Mouse (Mus musculus): Measurements from ENCODE around the gene Mrc2. TPM values are rescaled to one million over a fixed set of nuclear protein-coding genes. Genes with fewer than 3 reads are reported as not detected.
A peak's percentile ranks its signal among the peaks of the same experiment; 100 is the strongest.

The Mrc2 gene
- polyA plus RNA-seq, 1 experiment = 3.6 TPM

DNA sequence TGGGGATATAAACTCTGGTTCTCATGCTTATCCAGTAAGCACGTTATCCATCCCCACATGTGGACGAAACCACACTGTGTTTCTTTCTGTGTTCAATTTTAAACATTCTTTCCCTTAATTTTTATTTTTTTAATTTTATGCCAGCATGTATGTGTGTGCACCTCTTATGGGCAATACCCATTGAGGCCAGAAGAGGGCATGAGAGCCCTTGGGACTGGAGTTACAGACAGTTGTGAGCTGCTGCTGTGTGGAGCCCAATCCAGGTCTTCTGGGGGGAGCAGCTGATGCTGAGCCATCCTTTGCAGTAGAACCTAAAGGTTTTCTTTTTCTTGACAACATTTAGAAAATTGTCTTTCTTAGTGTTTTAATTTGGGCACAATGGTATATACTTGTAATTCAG is 52.8 kb downstream of the Mrc2 start:
- Histone ChIP-seq H3K27ac (ENCODE audit: insufficient read depth, low read length) (no peak overlapping the region), H3K27me3 (ENCODE audit: control insufficient read depth, insufficient read depth, low read length) (no peaks in the 10 kb centered on the region), H3K4me1 (ENCODE audit: control insufficient read depth, insufficient read depth, low read length) (peaks cover 8% of the 10 kb centered on the region), H3K4me3 (replicated peaks; ENCODE audit: insufficient read depth, low read depth, low read length) (no peak overlapping the region)
- DNase-seq = no peak
- WGBS = 76% methylated on average over 2 of the region's 2 CpGs
- TF ChIP-seq CTCF (IDR thresholded peaks at IDR 0.05; ENCODE audit: borderline replicate concordance, insufficient read depth, low read depth, low read length) = peak; percentile 44; the same call in 1 of the 2 replicates
- TF ChIP-seq POLR2A (IDR thresholded peaks at IDR 0.05; ENCODE audit: borderline replicate concordance, insufficient read depth, low read length) = no peak

- Histone ChIP-seq H3K27ac (ENCODE audit: insufficient read depth, low read length) (no peak overlapping the region), H3K4me3 (replicated peaks; ENCODE audit: insufficient read depth, low read depth, low read length) (no peak overlapping the region), H3K27me3 (ENCODE audit: control insufficient read depth, insufficient read depth, low read length) (no peaks in the 10 kb centered on the region), H3K4me1 (ENCODE audit: control insufficient read depth, insufficient read depth, low read length) (peaks cover 20% of the 10 kb centered on the region)
- peak; percentile 85 to 89 for DNase-seq
- 21% methylated on average over 28 of the region's 28 CpGs for WGBS
- TF ChIP-seq POLR2A (IDR thresholded peaks at IDR 0.05; ENCODE audit: borderline replicate concordance, insufficient read depth, low read length) (no peak), CTCF (IDR thresholded peaks at IDR 0.05; ENCODE audit: borderline replicate concordance, insufficient read depth, low read depth, low read length) (peak; percentile 91)
Measured at GRCm38 (mm10) chr11:105347162-105348161, 55.0 kb downstream of the Mrc2 start.

DNA sequence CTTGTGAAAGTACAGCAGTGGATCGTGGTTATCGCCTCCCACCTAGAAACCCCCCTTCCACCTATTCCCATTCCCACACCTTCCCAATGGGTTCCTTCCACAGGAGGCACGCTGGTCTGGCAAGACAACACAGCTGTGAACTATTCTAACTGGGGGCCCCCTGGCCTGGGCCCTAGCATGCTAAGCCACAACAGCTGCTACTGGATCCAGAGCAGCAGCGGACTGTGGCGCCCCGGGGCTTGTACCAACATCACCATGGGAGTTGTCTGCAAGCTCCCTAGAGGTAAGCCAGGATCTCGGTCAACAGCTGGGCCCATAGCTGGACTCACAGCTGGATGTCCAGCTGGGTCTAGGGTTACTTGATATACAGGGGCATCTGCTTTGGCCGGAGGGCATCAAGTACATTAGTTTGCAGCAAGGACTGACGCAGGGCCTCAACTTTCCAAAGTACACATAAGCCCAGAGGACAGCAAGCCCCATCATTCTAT is 56.1 kb downstream of the Mrc2 start:
- TF ChIP-seq POLR2A (IDR thresholded peaks at IDR 0.05; ENCODE audit: borderline replicate concordance, insufficient read depth, low read length) (no peak), CTCF (IDR thresholded peaks at IDR 0.05; ENCODE audit: borderline replicate concordance, insufficient read depth, low read depth, low read length) (no peak)
- no peak overlapping the region for H3K27ac ChIP-seq (ENCODE audit: insufficient read depth, low read length)
- peaks cover 21% of the 10 kb centered on the region for H3K4me1 ChIP-seq (ENCODE audit: control insufficient read depth, insufficient read depth, low read length)
- H3K27me3 ChIP-seq (ENCODE audit: control insufficient read depth, insufficient read depth, low read length) = no peaks in the 10 kb centered on the region
- no peak for DNase-seq
- WGBS = 89% methylated on average over 9 of the region's 9 CpGs
- no peak overlapping the region for H3K4me3 ChIP-seq (replicated peaks; ENCODE audit: insufficient read depth, low read depth, low read length)

- no peak overlapping the region for H3K4me3 ChIP-seq (replicated peaks; ENCODE audit: insufficient read depth, low read depth, low read length)
- peaks cover 27% of the 10 kb centered on the region for H3K4me1 ChIP-seq (ENCODE audit: control insufficient read depth, insufficient read depth, low read length)
- 98% methylated on average over 19 of the region's 19 CpGs for WGBS
- no peaks in the 10 kb centered on the region for H3K27me3 ChIP-seq (ENCODE audit: control insufficient read depth, insufficient read depth, low read length)
- no peak for DNase-seq
- TF ChIP-seq CTCF (IDR thresholded peaks at IDR 0.05; ENCODE audit: borderline replicate concordance, insufficient read depth, low read depth, low read length) = no peak
- no peak for TF ChIP-seq POLR2A (IDR thresholded peaks at IDR 0.05; ENCODE audit: borderline replicate concordance, insufficient read depth, low read length)
- no peak overlapping the region for H3K27ac ChIP-seq (ENCODE audit: insufficient read depth, low read length)
Measured at GRCm38 (mm10) chr11:105349780-105350324, 57.4 kb downstream of the Mrc2 start.

DNA sequence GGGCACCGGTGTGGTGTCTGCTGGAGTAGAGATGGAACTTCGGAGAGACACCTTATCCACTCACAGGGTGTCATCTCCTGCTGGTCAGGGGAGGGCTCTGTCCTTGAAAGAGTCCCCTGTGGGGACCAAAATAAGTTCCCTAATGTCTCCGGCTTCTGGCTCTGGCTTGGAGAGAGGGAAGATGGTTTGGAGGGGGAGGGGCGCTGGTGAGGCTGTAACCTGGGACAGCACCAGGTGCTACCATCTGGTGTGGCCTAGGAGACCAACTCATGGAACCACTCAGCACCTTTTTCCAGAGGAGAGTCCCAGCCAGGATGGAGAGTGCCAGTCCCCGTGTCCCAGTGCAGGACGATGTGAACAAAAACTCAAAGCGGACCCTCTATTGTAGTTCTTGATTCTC is 58.2 kb downstream of the Mrc2 start:
- TF ChIP-seq CTCF (IDR thresholded peaks at IDR 0.05; ENCODE audit: borderline replicate concordance, insufficient read depth, low read depth, low read length) = no peak
- TF ChIP-seq POLR2A (IDR thresholded peaks at IDR 0.05; ENCODE audit: borderline replicate concordance, insufficient read depth, low read length) = no peak
- WGBS = 67% methylated on average over 7 of the region's 7 CpGs
- DNase-seq = peak in 1 of 2 experiments; percentile 28

GRCm38 (mm10) chr11:105352152-105352551 is 59.7 kb downstream of the Mrc2 start:
- peaks cover 24% of the 10 kb centered on the region for H3K4me1 ChIP-seq (ENCODE audit: control insufficient read depth, insufficient read depth, low read length)
- TF ChIP-seq CTCF (IDR thresholded peaks at IDR 0.05; ENCODE audit: borderline replicate concordance, insufficient read depth, low read depth, low read length) = no peak
- no peak for TF ChIP-seq POLR2A (IDR thresholded peaks at IDR 0.05; ENCODE audit: borderline replicate concordance, insufficient read depth, low read length)
- no peaks in the 10 kb centered on the region for H3K27me3 ChIP-seq (ENCODE audit: control insufficient read depth, insufficient read depth, low read length)
- DNase-seq = no peak
- no peak overlapping the region for H3K27ac ChIP-seq (ENCODE audit: insufficient read depth, low read length)
- no peak overlapping the region for H3K4me3 ChIP-seq (replicated peaks; ENCODE audit: insufficient read depth, low read depth, low read length)
- WGBS = 82% methylated on average over 8 of the region's 8 CpGs

More for the DNA sequence above, 58.2 kb downstream of the Mrc2 start:
- Histone ChIP-seq H3K4me1 (ENCODE audit: control insufficient read depth, insufficient read depth, low read length) (peaks cover 27% of the 10 kb centered on the region), H3K27me3 (ENCODE audit: control insufficient read depth, insufficient read depth, low read length) (no peaks in the 10 kb centered on the region), H3K27ac (ENCODE audit: insufficient read depth, low read length) (no peak overlapping the region), H3K4me3 (replicated peaks; ENCODE audit: insufficient read depth, low read depth, low read length) (no peak overlapping the region)

DNA sequence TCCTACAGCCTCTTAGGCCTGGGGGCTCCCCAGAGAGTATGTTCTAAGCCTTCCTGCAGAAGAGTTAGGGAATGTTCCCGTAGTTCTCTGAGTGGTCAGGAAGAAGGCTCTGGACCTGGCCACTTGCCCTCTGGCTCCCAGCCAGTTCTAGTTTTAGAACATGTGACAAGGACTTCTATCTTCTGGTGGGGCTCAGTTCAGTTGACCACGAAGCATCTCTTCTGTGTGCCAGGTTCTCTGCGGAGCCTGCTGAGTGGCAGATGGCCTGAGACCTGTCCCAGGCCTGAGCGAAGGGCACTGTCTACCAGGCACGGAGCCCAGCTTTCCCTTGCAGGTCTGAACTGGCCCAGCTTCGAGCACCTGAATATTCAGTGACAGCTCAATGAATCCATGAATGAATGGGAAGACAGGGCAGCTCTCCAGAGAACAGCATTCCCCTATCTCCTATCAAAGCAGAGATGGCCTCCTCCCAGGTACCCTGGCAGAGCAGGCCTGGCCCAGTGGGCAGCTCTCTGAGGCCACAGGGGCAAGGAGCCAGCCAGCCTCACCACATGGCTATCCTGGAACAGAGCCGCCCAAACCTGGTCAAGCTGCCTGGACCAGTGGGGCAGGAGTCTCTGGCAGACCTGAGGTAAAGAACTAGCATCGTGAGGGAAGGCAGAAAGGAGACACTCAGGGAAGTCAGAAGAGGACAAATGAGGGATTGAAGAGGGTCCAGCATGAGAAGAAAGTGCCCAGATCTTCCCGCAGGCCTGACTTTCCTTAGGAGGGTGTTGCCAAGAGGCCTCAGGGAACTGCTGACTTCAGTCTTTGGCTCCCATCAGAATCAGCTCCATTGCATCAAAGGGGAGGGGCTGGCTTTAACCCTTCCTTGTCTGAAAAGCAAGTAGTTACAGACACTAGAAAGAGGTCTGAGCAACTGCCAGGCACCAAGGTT is 60.8 kb downstream of the Mrc2 start:
- no peak overlapping the region for H3K27ac ChIP-seq (ENCODE audit: insufficient read depth, low read length)
- peak; percentile 99 to 100 for DNase-seq
- 5% methylated on average over 9 of the region's 9 CpGs for WGBS

More for the DNA sequence above, 60.8 kb downstream of the Mrc2 start:
- Histone ChIP-seq H3K4me1 (ENCODE audit: control insufficient read depth, insufficient read depth, low read length) (peaks cover 19% of the 10 kb centered on the region), H3K27me3 (ENCODE audit: control insufficient read depth, insufficient read depth, low read length) (no peaks in the 10 kb centered on the region), H3K4me3 (replicated peaks; ENCODE audit: insufficient read depth, low read depth, low read length) (no peak overlapping the region)
- TF ChIP-seq POLR2A (IDR thresholded peaks at IDR 0.05; ENCODE audit: borderline replicate concordance, insufficient read depth, low read length) = no peak
- TF ChIP-seq CTCF (IDR thresholded peaks at IDR 0.05; ENCODE audit: borderline replicate concordance, insufficient read depth, low read depth, low read length) = no peak

All from cerebellum, adult 2 months (tissue).